Mouse (Mus musculus) liver, postnatal 0 days (tissue): Measurements from ENCODE around the gene Hes3. TPM values are rescaled to one million over a fixed set of nuclear protein-coding genes. Genes with fewer than 3 reads are reported as not detected.
A peak's percentile ranks its signal among the peaks of the same experiment; 100 is the strongest.

Source experiments
- ATAC-seq: fragments of 200-750 bp; cut with Nextera tagmentation; 2 replicates; pipeline ENCODE4 v1.8.0; 2017; ENCODE audit warnings: mild to moderate bottlenecking, moderate library complexity
- DNase-seq: peaks from one replicate; pipeline ENCODE4 v3.0.0-alpha.2; 2016
- H3K27ac ChIP-seq: fragments of 300-500 bp; sonication (generic); 2 replicates; pipeline ENCODE4 v1.5.1; 2014; ENCODE audit warnings: antibody characterized with exemption, moderate library complexity, mild to moderate bottlenecking, low read depth
- H3K27me3 ChIP-seq: fragments of 300-500 bp; sonication (generic); 2 replicates; pipeline ENCODE4 v1.6.1; 2014; ENCODE audit warnings: low read length, control low read depth, mixed read lengths; ENCODE audit not compliant: insufficient read depth
- H3K36me3 ChIP-seq: fragments of 300-500 bp; sonication (generic); replicated peaks from 2 replicates; pipeline ENCODE4 v1.6.1; 2014; ENCODE audit warnings: mild to moderate bottlenecking, control low read depth, low read length, moderate library complexity, mixed read lengths; ENCODE audit not compliant: insufficient read depth
- H3K4me1 ChIP-seq: fragments of 300-500 bp; sonication (generic); 2 replicates; pipeline ENCODE4 v1.6.1; 2014; ENCODE audit warnings: antibody characterized with exemption, mild to moderate bottlenecking, control low read depth; ENCODE audit not compliant: insufficient read depth
- H3K4me2 ChIP-seq: fragments of 300-500 bp; sonication (generic); 2 replicates; pipeline ENCODE4 v1.6.1; 2014; ENCODE audit warnings: low read depth, mild to moderate bottlenecking, low read length, moderate library complexity, mixed read lengths
- H3K4me3 ChIP-seq: fragments of 300-500 bp; sonication (generic); 2 replicates; pipeline ENCODE4 v1.5.1; 2014; ENCODE audit warnings: low read depth, low read length
- H3K9ac ChIP-seq: fragments of 300-500 bp; sonication (generic); replicated peaks from 2 replicates; pipeline ENCODE4 v1.6.1; 2014; ENCODE audit warnings: mild to moderate bottlenecking, moderate library complexity
- H3K9me3 ChIP-seq: fragments of 300-500 bp; sonication (generic); 2 replicates; pipeline ENCODE4 v1.6.1; 2016; ENCODE audit warnings: mild to moderate bottlenecking, control low read depth, low read length, mixed read lengths
- CTCF ChIP-seq: sonication (generic); IDR thresholded peaks from 2 replicates; pipeline ENCODE4 v1.5.1; 2016; ENCODE audit warnings: antibody characterized with exemption, low read depth
- EP300 ChIP-seq: IDR thresholded peaks from 2 replicates; pipeline ENCODE4 v1.6.1; 2016; ENCODE audit warnings: antibody characterized with exemption, low read depth, mild to moderate bottlenecking
- WGBS: fragments of 180-500 bp; shearing (Covaris S2); extraction: QIAGEN DNeasy Blood & Tissue Kit; methylation state at CpG from one replicate; pipeline ENCODE4 v1.1.7; 2014; ENCODE audit not compliant: insufficient replicate concordance; 5-methylcytosine and 5-hydroxymethylcytosine counted together
- polyA plus RNA-seq: library from polyadenylated mRNA; unstranded; fragments of >200 nt; fragmentation: Nextera tagmentation; extraction: Ambion mirVana; gene quantifications from 2 replicates; pipeline ENCODE4 v1.2.1, GENCODE M21; 2015

Gene Hes3
- polyA plus RNA-seq, 1 experiment from 2014 or later, result not detected

- Histone ChIP-seq H3K36me3 (peaks cover 19% of the 10 kb centered on the region; the same call in 1 of the 2 replicates), H3K9ac (peak within 1 kb of the TSS; percentile 97), H3K27me3 (peaks cover 13% of the 10 kb centered on the region), H3K4me3 (peak within 1 kb of the TSS; percentile 97), H3K4me1 (peaks cover 22% of the 10 kb centered on the region), H3K9me3 (no peaks in the 10 kb centered on the region), H3K27ac (peak within 1 kb of the TSS; percentile 88), H3K4me2 (peak within 1 kb of the TSS; percentile 97)
- ATAC-seq (peak; percentile 95), DNase-seq (peak; percentile 100)
- TF ChIP-seq EP300 (no peak; the same call in 1 of the 2 replicates), CTCF (no peak)
- 2% methylated on average over 102 of the region's 119 CpGs for WGBS
Observed at GRCm38 (mm10) chr4:152296874-152297861, 5.7 kb upstream of the Hes3 start, which contains the start of gene Icmt. Gene Icmt, plus strand, starts transcription at chr4:152297227.

GRCm38 (mm10) chr4:152296371-152296770 is 4.9 kb upstream of the Hes3 start:
- H3K9ac ChIP-seq, result peak overlapping the region; percentile 71
- 7% methylated on average over 8 of the region's 8 CpGs for WGBS
- TF ChIP-seq EP300 (no peak), CTCF (no peak)
- DNase-seq (no peak), ATAC-seq (no peak)
- H3K9me3 ChIP-seq, result no peaks in the 10 kb centered on the region
- peak overlapping the region; percentile 97 for H3K4me3 ChIP-seq
- peaks cover 18% of the 10 kb centered on the region; the same call in 1 of the 2 replicates for H3K36me3 ChIP-seq
- peaks cover 22% of the 10 kb centered on the region for H3K4me1 ChIP-seq
- H3K27me3 ChIP-seq, result peaks cover 21% of the 10 kb centered on the region
- H3K27ac ChIP-seq, result peak overlapping the region; percentile 88
- H3K4me2 ChIP-seq, result peak overlapping the region; percentile 97

- Histone ChIP-seq H3K4me1 (peaks cover 22% of the 10 kb centered on the region), H3K36me3 (peaks cover 14% of the 10 kb centered on the region; the same call in 1 of the 2 replicates), H3K4me3 (no peak overlapping the region; the same call in 1 of the 2 replicates), H3K27ac (no peak overlapping the region; the same call in 1 of the 2 replicates), H3K27me3 (peaks cover 25% of the 10 kb centered on the region), H3K9ac (no peak overlapping the region; the same call in 1 of the 2 replicates), H3K9me3 (no peaks in the 10 kb centered on the region), H3K4me2 (peak overlapping the region; percentile 97)
- DNase-seq (no peak), ATAC-seq (no peak)
- WGBS, result 14% methylated on average over 4 of the region's 4 CpGs
- TF ChIP-seq EP300 (no peak), CTCF (no peak)
Observed at GRCm38 (mm10) chr4:152295916-152296315, 4.5 kb upstream of the Hes3 start.

GRCm38 (mm10) chr4:152294188-152294929 is 2.9 kb upstream of the Hes3 start:
- 44% methylated on average over 10 of the region's 10 CpGs for WGBS
- Histone ChIP-seq H3K27ac (no peak overlapping the region), H3K9ac (no peak overlapping the region), H3K4me2 (no peak overlapping the region), H3K9me3 (no peaks in the 10 kb centered on the region), H3K36me3 (no peaks in the 10 kb centered on the region), H3K27me3 (peaks cover 40% of the 10 kb centered on the region), H3K4me1 (peaks cover 22% of the 10 kb centered on the region), H3K4me3 (no peak overlapping the region)
- TF ChIP-seq CTCF, result 0 out of 2 replicates have a peak, but pooled peaks have one; percentile 9
- no peak for TF ChIP-seq EP300
- no peak for DNase-seq
- ATAC-seq, result no peak

GRCm38 (mm10) chr4:152292102-152292765 is 772 bp upstream of the Hes3 start:
- Histone ChIP-seq H3K27me3 (peaks cover 55% of the 10 kb centered on the region), H3K9ac (no peak overlapping the region), H3K36me3 (no peaks in the 10 kb centered on the region), H3K4me1 (peaks cover 10% of the 10 kb centered on the region), H3K27ac (no peak overlapping the region), H3K4me2 (no peak overlapping the region), H3K4me3 (no peak overlapping the region), H3K9me3 (no peaks in the 10 kb centered on the region)
- ATAC-seq (no peak), DNase-seq (no peak)
- 35% methylated on average over 12 of the region's 12 CpGs for WGBS
- no peak for TF ChIP-seq EP300
- no peak for TF ChIP-seq CTCF
